Mouse (Mus musculus) heart, adult 2 months (tissue): ENCODE data around the gene Gm37240.

Source experiments
- CTCF ChIP-seq: fragments of 200-600 bp; IDR thresholded peaks from 2 replicates; pipeline ENCODE4 v1.8.1; 2022; ENCODE audit warnings: antibody characterized with exemption, mild to moderate bottlenecking, moderate library complexity
- EP300 ChIP-seq: fragments of 200-500 bp; IDR thresholded peaks from 2 replicates; pipeline ENCODE4 v1.6.1; 2011; ENCODE audit warnings: low read depth, low read length, control low read depth; ENCODE audit not compliant: insufficient read depth
- POLR2A ChIP-seq: fragments of 200-500 bp; IDR thresholded peaks from 2 replicates; pipeline ENCODE4 v1.6.1; 2011; ENCODE audit warnings: mild to moderate bottlenecking, low read depth, low read length, control low read depth; ENCODE audit not compliant: insufficient read depth

- TF ChIP-seq POLR2A (no peak), CTCF (peak; percentile 83), EP300 (no peak)
Observed at GRCm38 (mm10) chr3:85571276-85571675, 316.0 kb downstream of the Gm37240 start.
